Mouse (Mus musculus) G1E (cell line): Measurements from ENCODE around the gene Cript. TPM values are rescaled to one million over a fixed set of nuclear protein-coding genes. Genes with fewer than 3 reads are reported as not detected.

Experiments
- ATAC-seq: 2 replicates; pipeline ENCODE4 v1.8.0; 2016; ENCODE audit warnings: mild to moderate bottlenecking; ENCODE audit not compliant: insufficient number of reproducible peaks, poor library complexity, low FRiP score, severe bottlenecking; ENCODE audit errors: extremely low read depth
- DNase-seq: peaks from one replicate; pipeline ENCODE4 v3.0.0; 2012; ENCODE audit warnings: low spot score
- H3K27me3 ChIP-seq: 2 replicates; pipeline ENCODE4 v1.6.1; 2012; ENCODE audit warnings: mild to moderate bottlenecking, low read length, inconsistent platforms; ENCODE audit not compliant: insufficient read depth
- H3K36me3 ChIP-seq: replicated peaks from 2 replicates; pipeline ENCODE3; 2012; ENCODE audit warnings: mild to moderate bottlenecking, inconsistent platforms
- H3K4me1 ChIP-seq: 2 replicates; pipeline ENCODE4 v1.6.1; 2012; ENCODE audit warnings: low read depth, low read length, inconsistent platforms, mixed read lengths; ENCODE audit not compliant: insufficient read depth
- H3K4me3 ChIP-seq: 2 replicates; pipeline ENCODE4 v1.5.1; 2012; ENCODE audit warnings: low read depth, mild to moderate bottlenecking, inconsistent platforms, low read length, moderate library complexity, mixed read lengths
- H3K9me3 ChIP-seq: replicated peaks from 2 replicates; pipeline ENCODE4 v1.6.1; 2012; ENCODE audit warnings: inconsistent platforms
- CTCF ChIP-seq: IDR thresholded peaks from 2 replicates; pipeline ENCODE4 v1.5.1; 2012; ENCODE audit warnings: low read depth, low read length, inconsistent platforms, mixed read lengths
- GATA1 ChIP-seq: IDR thresholded peaks from 2 replicates; pipeline ENCODE4 v1.6.1; 2012; ENCODE audit warnings: borderline replicate concordance, low read length, inconsistent platforms, mixed read lengths
- GATA2 ChIP-seq: IDR thresholded peaks from 2 replicates; pipeline ENCODE4 v1.6.1; 2012; ENCODE audit warnings: low read depth, low read length, inconsistent platforms, borderline replicate concordance
- POLR2AphosphoS5 ChIP-seq: IDR thresholded peaks from 2 replicates; pipeline ENCODE4 v1.6.1; 2012; ENCODE audit warnings: low read depth, low read length, inconsistent platforms; ENCODE audit not compliant: insufficient replicate concordance
- TAL1 ChIP-seq: conservative IDR thresholded peaks from 2 replicates; pipeline ENCODE4 v1.6.1; 2012; ENCODE audit warnings: low read depth, low read length, inconsistent platforms, mixed read lengths
- polyA plus RNA-seq: library from polyadenylated mRNA; stranded (reverse); fragments of >175 nt; gene quantifications from 2 replicates; pipeline ENCODE4 v1.2.3, GENCODE M21; 2012
- total RNA-seq, 2 experiments: library from RNA; stranded (forward) in 1 of 2; stranded (reverse) in 1 of 2; fragments of 200-1000 nt in 1 of 2; fragments of >200 nt in 1 of 2; fragmentation: Nextera tagmentation in 1 of 2; gene quantifications; 2 replicates each; pipeline ENCODE4 v1.2.3; 2014 to 2017

Cript gene
- total and polyA plus RNA-seq, 3 experiments: 2.7 to 108 (median 93.0) TPM

GRCm38 (mm10) chr17:87053921-87054320 is 28.6 kb downstream of the Cript start:
- ATAC-seq (no peak), DNase-seq (no peak)
- no peaks in the 10 kb centered on the region for H3K4me1 ChIP-seq
- H3K36me3 ChIP-seq: no peaks in the 10 kb centered on the region
- H3K27me3 ChIP-seq: peaks cover 13% of the 10 kb centered on the region
- no peak overlapping the region for H3K4me3 ChIP-seq
- H3K9me3 ChIP-seq: no peaks in the 10 kb centered on the region
- TF ChIP-seq GATA2: no peak
- TF ChIP-seq CTCF: no peak
- TF ChIP-seq POLR2AphosphoS5: no peak
- no peak for TF ChIP-seq TAL1
- TF ChIP-seq GATA1: no peak

GRCm38 (mm10) chr17:87055051-87055459 is 29.7 kb downstream of the Cript start:
- ATAC-seq: no peak
- Histone ChIP-seq H3K27me3 (peaks cover 13% of the 10 kb centered on the region), H3K36me3 (no peaks in the 10 kb centered on the region), H3K4me1 (no peaks in the 10 kb centered on the region), H3K9me3 (no peaks in the 10 kb centered on the region), H3K4me3 (no peak overlapping the region)
- TF ChIP-seq POLR2AphosphoS5 (no peak), TAL1 (no peak), GATA2 (no peak), GATA1 (no peak), CTCF (no peak)
- no peak for DNase-seq

GRCm38 (mm10) chr17:87055663-87056062 is 30.3 kb downstream of the Cript start:
- no peak for ATAC-seq
- no peaks in the 10 kb centered on the region for H3K36me3 ChIP-seq
- H3K4me1 ChIP-seq: no peaks in the 10 kb centered on the region
- H3K9me3 ChIP-seq: no peaks in the 10 kb centered on the region
- peaks cover 13% of the 10 kb centered on the region for H3K27me3 ChIP-seq
- DNase-seq: no peak
- TF ChIP-seq POLR2AphosphoS5 (no peak), TAL1 (no peak), GATA2 (no peak), CTCF (no peak), GATA1 (no peak)
- H3K4me3 ChIP-seq: no peak overlapping the region

GRCm38 (mm10) chr17:87056761-87057160 is 31.4 kb downstream of the Cript start:
- ATAC-seq (no peak), DNase-seq (no peak)
- peaks cover 10% of the 10 kb centered on the region for H3K27me3 ChIP-seq
- TF ChIP-seq POLR2AphosphoS5 (no peak), GATA2 (no peak), CTCF (no peak)
- no peaks in the 10 kb centered on the region for H3K36me3 ChIP-seq
- no peaks in the 10 kb centered on the region for H3K9me3 ChIP-seq
- H3K4me1 ChIP-seq: no peaks in the 10 kb centered on the region
- H3K4me3 ChIP-seq: no peak overlapping the region

- DNase-seq (no peak), ATAC-seq (no peak)
- Histone ChIP-seq H3K27me3 (peaks cover 7% of the 10 kb centered on the region), H3K4me3 (no peak overlapping the region), H3K4me1 (no peaks in the 10 kb centered on the region), H3K9me3 (no peaks in the 10 kb centered on the region), H3K36me3 (no peaks in the 10 kb centered on the region)
- TF ChIP-seq CTCF: no peak
- no peak for TF ChIP-seq TAL1
- no peak for TF ChIP-seq GATA2
- no peak for TF ChIP-seq POLR2AphosphoS5
- TF ChIP-seq GATA1: no peak
Observed at GRCm38 (mm10) chr17:87057486-87058266, 32.3 kb downstream of the Cript start.

GRCm38 (mm10) chr17:87062639-87063038 is 37.3 kb downstream of the Cript start:
- Histone ChIP-seq H3K4me1 (no peaks in the 10 kb centered on the region), H3K9me3 (no peaks in the 10 kb centered on the region), H3K27me3 (no peaks in the 10 kb centered on the region; the same call in 1 of the 2 replicates), H3K4me3 (no peak overlapping the region), H3K36me3 (no peaks in the 10 kb centered on the region)
- DNase-seq (no peak), ATAC-seq (no peak)
- TF ChIP-seq GATA1: no peak
- TF ChIP-seq TAL1: no peak
- TF ChIP-seq CTCF: no peak
- no peak for TF ChIP-seq POLR2AphosphoS5
- TF ChIP-seq GATA2: no peak

GRCm38 (mm10) chr17:87063461-87063860 is 38.1 kb downstream of the Cript start:
- no peaks in the 10 kb centered on the region for H3K9me3 ChIP-seq
- DNase-seq (no peak), ATAC-seq (no peak)
- H3K4me3 ChIP-seq: no peak overlapping the region
- no peak for TF ChIP-seq GATA1
- no peak for TF ChIP-seq POLR2AphosphoS5
- TF ChIP-seq CTCF: no peak
- no peak for TF ChIP-seq TAL1
- TF ChIP-seq GATA2: no peak
- H3K27me3 ChIP-seq: no peaks in the 10 kb centered on the region
- H3K36me3 ChIP-seq: no peaks in the 10 kb centered on the region
- no peaks in the 10 kb centered on the region for H3K4me1 ChIP-seq
